Mouse (Mus musculus) layer of hippocampus, adult 11-12 months (tissue): ENCODE data around the gene Lzts2.

Source experiments
- DNase-seq: peaks from one replicate; pipeline ENCODE4 v3.0.0; 2022; ENCODE audit warnings: low spot score

Gene Lzts2

GRCm38 (mm10) chr19:45003740-45004516 is 10.3 kb upstream of the Lzts2 start:
- no peak for DNase-seq

DNA sequence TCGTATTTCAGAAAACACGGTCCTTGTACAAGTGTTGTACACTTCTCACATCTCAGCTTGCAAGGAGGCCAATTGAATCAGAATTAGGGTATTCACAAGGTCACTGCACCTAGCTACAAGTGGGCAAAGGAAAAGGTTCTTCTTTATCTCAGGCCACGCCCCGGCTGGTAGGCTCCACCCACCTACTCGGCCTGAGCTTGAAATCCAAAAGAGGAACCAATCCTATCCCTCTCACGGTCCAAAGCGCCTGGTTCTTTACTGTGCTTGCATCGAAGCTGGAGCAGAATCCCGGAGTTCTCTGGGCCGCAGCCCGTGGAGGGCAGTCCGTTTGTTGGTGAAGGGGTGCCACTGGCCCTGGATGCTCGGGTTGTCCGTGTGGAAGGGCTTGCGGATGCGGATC is 8.8 kb upstream of the Lzts2 start, which contains the start of gene Twnk:
TSS of gene Twnk (plus strand) at position 220 of the 400 bp plus-strand sequence.
- DNase-seq: peak; percentile 59

DNA sequence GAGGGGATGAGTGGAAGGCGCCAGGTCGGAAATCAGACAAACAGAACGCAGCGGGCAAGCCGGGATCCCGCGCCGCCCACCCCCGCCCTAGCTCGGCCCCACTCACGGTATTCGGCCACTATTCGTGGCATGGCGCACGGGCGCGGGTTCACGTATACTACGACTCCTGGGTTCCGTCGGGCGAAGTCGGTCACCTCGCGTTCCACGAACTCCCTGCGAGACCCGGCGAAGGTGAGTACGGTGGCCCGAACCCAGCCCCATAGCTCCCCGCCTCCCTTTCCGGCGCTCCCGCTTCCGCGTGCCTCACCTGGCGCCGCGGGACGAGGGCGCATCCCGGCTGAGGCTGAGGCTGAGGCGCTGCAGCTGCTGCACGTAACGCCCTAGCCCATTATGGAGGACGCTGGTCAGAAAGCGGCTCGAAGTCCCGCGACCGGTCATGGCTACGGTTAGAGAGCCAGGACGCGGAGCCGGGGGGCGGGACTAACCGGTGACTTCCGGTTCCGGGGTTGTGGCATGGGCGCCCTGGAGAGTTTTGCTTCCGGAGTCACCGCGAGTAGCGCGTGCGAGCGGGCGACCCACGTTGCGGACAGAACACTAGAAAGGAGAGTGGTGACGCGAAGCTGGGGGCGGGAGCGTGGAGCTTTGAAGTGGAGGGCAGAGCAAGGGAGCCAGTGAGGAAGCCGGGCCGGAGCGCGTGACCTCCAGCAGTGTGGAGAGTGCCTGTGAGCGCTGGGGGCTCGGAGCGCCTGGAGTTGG is 8.1 kb upstream of the Lzts2 start, which contains the start of gene Mrpl43:
TSS of gene Mrpl43 (minus strand) at position 486 of the 756 bp plus-strand sequence.
- peak; percentile 97 for DNase-seq

GRCm38 (mm10) chr19:45007021-45007420 is 7.2 kb upstream of the Lzts2 start:
- DNase-seq: no peak

DNA sequence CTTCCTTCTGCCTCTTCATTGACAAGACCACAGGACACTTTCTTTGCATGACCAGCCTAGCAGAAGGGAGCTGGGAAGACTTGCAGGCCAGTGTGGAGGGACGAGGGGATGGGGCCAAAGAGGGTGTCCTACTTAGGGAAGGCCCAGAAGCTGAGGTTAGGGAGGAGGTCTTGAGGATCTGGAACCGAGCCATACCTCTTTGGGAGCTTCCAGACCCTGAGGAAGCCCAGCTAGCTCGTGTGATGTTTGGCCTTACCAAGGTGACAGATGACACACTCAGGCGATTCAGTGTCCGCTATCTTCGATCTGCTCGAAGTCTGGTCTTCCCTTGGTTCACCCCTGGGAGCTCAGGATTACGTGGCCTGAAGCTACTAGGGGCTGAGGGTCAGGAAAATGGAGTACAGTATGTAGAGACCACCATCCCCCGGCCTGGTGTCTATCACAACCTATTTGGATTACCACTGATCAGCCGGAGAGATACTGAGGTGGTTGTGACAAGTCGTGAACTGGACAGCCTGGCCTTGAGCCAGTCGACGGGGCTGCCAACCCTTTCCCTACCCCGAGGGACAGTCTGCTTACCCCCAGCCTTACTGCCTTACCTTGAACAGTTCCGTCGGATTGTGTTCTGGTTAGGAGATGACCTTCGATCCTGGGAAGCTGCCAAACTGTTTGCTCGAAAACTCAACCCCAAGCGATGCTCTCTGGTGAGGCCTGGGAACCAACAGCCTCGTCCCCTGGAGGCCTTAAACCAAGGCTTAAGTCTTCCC is 6.6 kb upstream of the Lzts2 start:
- DNase-seq: no peak

- DNase-seq: no peak
These were observed 3.6 kb upstream of the Lzts2 start for GRCm38 (mm10) chr19:45010646-45011045.

DNA sequence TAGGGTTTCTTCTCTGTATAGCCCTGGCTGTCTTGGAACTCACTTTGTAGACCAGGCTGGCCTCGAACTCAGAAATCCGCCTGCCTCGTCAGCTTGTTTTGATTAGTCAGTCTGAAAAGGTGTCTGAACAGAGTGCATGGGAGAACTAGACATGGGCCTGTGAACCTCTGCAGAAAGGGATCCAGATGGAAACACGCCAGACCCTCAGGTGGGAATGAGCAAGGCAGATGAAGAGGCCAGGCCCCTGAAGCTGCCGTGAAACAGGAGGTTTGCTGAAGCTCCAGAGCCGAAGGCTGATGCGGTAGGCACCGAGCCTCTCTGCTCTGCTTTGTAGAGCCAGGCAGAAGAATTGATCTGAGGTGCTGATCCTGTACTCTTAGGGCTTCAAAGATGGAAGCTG is 2.0 kb upstream of the Lzts2 start:
- no peak for DNase-seq

DNA sequence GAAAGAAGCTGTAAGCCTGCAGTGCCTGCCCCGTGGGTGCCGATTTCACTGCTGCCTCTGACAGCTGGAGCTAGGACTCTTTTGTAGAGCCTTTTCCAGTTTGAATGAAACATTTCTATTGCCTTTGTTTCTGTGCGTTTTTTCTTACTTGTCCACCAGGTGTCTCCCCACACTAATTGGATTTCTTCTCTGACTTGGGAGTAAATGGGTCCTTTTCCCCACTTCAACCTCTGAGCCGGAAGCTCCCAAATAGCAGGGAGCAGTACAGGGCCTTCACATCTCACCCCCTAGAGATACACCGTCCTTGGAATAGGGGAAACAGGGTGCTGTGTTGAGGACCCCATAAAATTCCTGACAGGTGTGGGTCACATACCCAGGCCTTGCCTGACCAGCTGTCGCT is 1.6 kb upstream of the Lzts2 start:
- DNase-seq: no peak

DNA sequence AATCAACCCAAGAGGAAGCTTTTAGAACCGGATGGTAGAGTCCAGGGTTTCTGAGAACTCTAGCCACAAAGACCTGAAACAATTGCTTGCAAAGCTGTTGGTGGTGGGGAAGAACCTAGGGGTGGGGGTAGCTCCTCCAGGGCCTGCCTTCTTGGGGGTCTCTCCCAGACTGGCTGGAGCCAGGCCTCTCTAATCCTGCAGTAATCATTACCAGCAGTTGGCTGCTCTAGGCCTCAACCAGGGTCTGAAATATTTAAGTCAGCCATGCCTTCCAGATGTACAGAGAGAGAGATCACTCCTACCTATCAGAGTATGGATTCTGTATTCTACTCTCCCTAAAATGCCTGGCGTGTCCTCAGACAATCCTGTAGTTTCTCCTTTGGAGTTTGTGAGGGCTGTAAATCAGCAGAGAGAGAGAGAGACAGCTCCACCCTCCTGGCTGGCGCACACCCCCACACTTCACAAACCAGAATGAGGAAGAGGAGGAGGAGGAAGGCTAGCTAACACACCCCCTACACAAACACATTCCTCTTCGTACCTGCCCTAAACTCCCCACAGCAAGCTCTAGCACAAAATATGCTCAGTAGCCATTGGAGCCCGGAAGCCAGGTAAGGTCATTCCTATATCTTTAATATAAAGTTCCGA is 511 bp upstream of the Lzts2 start:
- no peak for DNase-seq

DNA sequence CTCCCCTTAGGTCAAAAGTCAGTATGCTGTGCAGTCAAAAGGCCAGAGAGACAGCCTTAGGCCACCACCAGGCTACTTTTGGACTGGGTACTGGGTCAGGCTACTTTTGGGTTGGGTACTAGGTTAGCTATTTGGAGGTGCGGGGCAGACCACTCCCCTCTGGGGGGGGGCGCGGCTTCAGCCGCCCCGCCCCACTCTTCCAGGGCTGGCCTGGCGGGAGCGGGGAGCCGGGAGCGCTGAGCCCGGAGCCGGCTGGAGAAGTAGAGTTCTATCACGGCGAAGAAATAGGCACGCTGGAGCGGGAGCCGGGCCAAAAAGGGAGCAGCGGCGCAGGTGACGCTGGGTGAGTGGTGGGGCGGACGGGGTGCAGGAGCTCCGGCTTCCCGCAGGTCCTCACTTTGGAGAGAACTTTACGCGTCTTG is 778 bp downstream of the Lzts2 start:
- no peak for DNase-seq

DNA sequence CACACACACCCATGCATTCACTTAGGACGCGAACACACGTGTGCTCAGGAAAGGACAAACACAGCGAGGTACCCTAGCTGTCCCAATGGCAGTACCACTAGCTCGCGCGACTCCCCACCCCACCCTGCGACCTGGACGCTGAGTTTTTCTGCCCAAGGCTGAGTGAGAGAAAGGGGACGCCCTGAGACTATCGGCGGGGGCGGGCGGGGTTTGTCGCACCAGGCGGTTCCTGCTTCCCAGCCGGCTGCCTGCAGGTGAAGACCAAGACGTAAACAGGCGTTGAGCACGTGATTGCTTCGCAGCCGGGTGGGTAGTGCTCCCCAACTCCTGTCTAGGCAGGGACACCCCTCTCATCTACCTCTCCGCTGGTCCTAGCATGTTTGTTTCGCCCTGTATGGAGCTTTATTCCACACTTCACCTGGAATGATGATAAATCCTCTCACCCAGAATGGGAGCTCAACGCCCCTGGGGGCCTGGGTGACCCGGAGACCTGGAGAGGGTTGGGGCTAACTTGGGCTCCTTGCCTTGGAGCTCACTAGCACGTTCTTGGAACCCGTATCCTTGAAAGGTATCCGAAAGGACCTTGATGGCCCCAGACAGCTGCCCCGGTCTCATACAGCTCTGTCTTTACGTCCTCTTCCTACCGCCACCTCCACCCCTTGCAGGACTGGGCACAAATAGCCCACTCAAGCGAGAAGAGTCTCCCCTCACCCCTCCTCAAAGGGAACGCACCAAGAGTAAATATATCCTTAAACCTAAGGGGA is 1.5 kb downstream of the Lzts2 start:
- DNase-seq: no peak

- peak; percentile 74 for DNase-seq
These were observed 2.4 kb downstream of the Lzts2 start for GRCm38 (mm10) chr19:45016341-45017215.

DNA sequence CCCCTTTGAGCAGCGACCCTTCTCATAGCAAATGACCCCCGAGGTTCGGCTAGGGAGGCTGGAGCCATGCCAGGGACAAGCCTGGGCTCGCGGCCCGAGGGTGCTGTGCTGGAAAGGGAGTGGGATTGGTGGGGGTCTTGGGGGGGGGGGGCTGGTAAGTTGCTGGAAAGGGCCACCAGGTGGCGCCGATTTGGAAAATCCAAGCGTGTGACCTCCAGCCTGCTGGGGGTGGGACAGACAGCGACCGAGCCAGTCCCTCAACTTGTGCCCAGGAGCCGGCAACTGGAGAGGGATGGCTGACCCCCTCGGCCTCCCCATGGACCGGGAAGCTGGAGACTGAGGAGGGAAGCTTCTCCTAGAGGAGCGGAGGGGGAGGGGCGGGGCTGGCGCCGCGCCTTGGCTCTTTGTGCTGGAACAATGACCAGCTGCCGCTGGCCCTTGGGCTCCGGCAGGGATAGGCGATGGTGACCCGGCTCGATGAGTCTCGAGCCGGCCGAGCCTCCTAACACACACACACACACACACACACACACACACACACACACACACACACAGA is 3.1 kb downstream of the Lzts2 start:
- DNase-seq: peak; percentile 78

GRCm38 (mm10) chr19:45017909-45018308 is 3.7 kb downstream of the Lzts2 start:
- DNase-seq: peak; percentile 85

DNA sequence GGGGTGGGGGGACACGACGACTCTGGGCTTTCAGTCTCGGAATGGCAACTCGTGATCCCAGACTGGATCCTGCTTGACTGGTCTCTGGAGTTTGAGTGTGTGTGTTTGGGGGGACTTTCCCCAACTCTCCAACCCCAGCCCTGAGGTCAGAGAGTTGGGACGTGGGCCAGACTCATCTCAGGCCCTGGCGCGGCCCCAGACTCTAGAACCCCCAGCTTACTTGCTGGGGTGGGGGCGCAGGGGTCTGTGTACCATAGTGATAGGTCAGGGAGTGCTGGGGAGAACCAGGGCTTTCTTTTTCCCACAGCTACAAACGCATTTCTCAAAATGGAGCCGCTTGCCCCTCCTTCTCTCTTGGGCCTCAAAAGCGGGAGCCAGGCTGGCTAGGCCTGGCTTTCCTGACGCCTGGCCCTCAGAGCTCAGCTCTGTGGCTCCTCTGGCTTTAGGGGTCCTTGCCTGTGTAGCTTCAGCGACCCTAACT is 4.2 kb downstream of the Lzts2 start:
- DNase-seq: no peak

GRCm38 (mm10) chr19:45020348-45020747 is 6.1 kb downstream of the Lzts2 start:
- DNase-seq: no peak

DNA sequence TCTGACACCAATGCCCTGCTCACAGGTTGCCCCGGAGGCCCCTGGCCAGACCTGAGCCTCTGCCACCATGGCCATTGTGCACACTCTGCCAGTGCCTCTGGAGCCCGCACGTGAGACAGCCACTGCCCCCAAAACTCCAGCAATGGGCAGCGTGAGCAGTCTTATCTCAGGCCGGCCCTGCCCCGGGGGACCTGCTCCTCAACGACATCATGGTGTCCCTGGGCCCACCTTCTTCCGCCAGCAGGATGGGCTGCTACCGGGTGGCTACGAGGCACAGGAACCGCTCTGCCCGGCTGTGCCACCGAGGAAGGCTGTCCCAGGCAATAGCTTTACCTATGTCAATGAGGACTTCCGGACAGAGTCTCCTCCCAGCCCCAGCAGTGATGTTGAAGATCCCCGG is 7.1 kb downstream of the Lzts2 start:
- DNase-seq: no peak

DNA sequence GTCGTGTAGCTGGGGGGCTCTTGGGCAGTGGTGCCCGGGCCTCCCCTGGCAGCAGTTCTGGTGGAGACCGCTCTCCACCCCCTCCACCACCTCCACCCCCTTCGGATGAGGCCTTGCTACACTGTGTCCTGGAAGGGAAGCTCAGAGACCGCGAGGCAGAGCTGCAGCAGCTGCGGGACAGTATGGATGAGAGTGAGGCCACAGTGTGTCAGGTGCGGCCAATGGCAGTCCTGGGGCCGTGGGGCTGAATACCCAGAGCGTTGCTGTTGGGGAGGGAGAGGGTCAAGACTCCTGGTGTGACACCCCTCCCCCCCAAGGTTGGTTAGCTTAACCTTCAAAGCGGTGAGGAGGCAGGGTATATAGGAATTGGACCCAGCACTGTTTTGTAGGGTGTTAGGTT is 9.8 kb downstream of the Lzts2 start:
- DNase-seq: no peak

GRCm38 (mm10) chr19:45024775-45025174 is 10.6 kb downstream of the Lzts2 start:
- DNase-seq: no peak
